Mouse (Mus musculus) kidney, postnatal 14 days (tissue): Measurements from ENCODE around the gene Fzr1.
A peak's percentile ranks its signal among the peaks of the same experiment; 100 is the strongest.

Experiments used
- DNase-seq: peaks from one replicate; pipeline ENCODE4 v3.0.0; 2022; ENCODE audit warnings: mixed read lengths

The Fzr1 gene

DNA sequence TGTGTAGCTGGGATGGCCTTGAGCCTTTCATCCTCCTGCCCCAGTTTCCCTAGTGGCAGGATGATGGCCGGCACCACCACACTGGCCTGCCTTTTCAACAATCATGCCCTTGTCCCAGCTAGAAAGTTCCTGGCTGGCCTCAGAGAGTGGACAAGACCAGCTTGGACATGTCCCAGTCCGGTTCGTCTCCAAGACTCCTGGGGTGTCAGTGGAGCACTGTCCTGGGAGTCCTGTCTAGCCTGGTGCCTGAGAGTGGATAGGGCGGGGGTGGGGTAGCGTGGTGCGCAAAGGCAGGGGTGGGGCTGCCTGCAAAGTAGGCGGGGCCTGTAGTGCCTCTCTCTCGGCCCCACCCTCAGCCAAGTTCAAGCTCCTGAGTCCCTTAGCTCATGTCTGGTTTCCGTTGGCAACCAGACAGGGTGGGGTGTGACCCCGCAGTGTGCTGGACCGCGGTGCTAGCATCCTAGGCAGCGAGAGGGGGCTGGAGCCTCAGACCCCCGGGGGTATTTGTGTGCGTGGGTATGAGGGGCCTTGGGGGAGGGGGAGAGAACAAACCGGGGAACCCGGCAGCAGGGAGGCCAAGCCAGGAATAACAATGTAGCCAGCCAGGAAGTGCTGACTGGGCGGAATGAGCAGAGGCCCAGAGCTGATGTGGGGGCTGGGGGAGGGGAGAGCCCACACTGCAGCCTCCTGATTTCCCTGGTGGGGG, 23.4 kb upstream of the Fzr1 start:
- DNase-seq: peak; percentile 90

DNA sequence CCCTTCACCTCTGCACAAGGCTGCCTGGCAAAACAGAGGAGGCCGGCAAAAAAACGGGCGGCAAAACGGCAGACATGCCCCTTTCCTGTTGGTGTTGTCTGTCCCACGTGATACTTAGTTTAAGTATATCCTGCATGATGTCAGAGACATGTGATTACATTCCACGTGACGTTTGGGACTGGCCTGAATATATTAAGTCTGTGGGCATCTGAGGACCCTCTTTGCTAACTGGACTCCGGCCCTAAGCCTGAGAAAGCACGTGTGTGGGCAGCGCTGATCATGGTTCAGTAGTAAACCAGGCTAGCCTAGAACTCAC, 22.8 kb upstream of the Fzr1 start:
- no peak for DNase-seq

DNA sequence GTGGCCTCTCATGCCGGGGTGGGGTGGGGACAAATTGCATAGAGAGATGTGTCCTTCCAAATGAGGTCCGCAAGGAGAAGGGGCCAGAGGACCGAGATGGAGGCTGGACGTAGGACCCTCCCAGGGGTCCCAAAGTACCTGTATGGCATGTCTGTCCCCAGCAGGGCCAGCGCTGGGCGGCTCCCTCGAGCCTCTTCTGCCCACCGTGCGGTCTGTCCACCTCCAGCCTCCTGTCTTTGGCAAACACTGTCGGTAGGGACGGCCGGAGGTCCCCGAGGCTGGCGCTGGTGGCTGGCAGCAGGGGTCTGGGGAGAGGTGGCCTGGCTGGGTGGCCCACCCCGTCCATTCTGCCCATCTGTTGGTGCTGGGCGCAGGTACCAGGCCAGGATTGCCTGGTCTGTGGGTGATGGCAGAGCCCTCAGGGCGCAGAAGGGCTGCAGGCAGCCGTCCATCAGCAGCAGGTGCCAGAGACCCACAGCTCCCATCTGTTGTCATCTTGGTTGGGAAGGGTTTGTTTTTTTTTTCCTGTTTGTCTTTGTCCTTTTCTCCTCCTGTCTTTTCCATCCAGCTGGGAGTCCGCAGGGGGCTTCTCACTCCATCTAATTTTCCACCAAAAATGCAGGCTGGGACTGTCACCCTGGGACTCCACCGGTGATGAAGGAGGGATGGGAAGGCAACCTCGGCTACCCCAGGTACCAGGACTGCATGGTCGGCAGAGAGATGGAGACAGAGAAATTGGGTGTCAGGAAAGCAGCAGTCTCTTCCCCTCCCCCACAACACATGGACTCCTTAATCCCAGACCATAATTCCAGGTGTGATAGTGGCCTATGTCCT, 22.3 kb upstream of the Fzr1 start:
- DNase-seq: no peak

DNA sequence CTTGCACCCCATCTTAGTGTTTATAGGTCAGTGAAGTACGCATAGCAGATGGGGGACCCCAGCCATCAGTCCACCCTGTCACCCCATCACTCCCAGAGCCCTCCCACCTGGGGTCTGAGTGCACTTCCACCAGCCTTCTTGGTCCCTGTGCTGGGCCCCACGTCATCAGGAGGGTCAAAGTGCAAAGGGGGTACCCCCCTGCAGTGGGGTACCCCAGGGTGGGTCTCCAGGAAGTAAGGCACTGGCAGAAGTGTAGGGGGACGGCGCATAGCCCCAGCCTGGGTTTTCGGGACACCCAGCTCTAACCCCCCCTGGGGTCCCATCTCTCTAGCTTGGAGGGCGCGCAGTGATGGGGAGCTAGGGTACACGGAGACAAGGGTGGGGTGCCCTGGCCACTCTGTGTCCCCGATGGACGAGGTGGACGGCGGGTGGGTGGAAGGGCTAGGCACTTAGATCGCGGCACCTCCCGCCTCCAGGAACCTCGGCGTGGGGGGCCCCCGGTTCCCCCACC, 21.5 kb upstream of the Fzr1 start:
- DNase-seq: no peak

DNA sequence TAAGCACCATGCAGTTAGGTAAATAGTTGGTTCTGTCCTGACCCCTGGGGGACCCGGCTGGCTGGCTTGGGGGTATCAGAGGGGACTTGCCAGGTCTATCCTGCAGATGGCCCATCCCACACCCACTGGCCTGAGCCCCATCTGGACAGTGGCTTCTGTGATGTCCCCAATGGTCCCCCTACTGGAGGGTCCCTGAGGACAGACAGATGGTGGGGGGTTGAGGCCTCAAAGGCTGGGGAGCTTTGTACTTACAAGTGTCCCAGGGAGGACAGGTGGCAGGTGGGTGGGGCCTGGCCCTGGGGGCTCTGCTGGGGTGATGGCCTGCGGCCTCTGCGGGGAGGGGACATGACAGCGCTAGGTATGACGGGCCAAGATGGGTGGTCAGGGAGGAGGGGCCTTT, 21.0 kb upstream of the Fzr1 start:
- DNase-seq: no peak

DNA sequence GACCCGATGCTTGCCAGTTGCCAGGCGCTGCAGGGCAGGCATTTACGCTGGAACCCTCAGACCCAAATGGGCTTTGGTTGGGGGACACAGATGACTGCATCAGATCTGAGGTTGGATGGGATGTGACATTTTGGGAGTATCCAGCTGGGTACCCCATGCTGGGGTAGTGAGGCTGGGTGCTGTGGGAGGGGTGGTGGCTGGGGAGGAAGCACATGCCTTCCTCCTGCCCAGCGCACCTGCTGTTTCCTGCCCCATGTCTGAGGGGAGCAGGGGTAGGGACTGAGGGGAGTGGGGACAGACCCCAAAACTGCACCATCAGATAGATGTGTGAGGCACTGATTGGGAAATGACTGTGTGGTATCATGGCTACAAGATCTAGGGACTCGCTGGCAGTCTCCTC, 18.4 kb upstream of the Fzr1 start:
- DNase-seq: no peak

DNA sequence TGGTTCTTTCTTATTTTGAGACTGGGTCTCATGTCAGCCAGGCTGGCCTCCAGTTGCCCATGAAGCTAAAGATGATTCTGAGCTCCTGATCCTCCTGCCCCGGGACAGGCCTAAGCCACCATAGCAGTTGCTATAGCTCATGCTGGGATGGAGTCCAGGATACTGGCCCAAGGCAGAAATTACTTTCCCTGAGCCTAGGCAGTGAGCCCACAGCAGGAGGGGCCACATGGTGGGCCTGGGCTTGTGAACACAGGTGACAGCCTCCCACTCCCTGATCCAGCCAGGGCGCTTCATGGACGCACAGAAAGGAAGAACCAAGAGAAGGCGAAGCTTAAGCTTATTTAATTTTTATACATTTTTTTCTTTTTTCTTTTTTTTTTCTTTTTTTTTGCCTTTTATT, 17.5 kb upstream of the Fzr1 start:
- no peak for DNase-seq

DNA sequence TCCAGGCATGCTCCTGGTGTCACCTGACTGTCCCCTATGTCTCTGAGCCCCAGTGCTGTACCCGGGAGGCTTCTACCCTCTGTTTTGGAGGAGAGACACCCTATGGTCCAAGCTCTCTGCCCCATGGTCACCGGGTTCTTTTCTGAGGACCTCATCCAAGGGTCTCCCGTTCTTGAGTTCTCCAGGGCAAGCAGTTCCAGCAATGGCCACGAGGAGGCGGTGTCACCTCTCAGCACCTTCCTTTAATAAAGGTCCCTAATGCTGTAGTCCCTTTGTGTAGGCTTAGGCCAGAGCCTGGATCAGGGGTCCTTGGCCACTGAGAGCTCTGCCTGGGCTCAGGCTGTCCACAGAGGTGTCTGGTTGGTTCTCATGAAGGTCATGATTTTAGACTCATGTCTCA, 16.8 kb upstream of the Fzr1 start:
- peak; percentile 77 for DNase-seq

DNA sequence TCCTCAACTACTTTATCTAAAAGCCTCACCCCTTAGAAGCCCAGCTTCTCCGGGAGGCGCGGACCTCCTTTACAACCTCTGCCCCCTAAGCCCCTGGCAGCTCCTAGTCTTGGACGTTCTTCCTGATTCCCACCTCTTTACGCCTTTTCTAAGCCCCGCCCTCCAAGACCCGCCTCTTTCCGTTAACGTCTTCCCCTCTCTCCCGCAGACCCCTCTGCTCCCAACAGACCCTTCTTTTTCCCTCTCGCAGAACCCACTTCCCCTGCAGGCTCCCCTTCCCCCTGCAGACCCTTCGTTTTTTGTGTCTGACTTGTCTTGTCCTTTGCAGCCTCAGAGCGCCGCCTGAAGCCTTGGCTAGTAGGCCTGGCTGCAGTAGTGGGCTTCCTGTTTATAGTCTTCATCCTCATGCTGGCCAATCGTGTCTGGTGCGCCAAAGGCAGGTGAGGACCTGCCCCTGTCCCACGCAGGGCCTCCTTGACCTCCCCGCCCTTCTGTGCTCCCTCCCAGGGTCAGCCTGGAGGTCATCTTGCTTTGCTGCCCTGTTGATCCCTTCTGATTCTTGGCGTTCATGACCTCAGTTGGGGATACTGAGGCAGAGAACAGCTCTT, 15.2 kb upstream of the Fzr1 start:
- DNase-seq: peak; percentile 66

DNA sequence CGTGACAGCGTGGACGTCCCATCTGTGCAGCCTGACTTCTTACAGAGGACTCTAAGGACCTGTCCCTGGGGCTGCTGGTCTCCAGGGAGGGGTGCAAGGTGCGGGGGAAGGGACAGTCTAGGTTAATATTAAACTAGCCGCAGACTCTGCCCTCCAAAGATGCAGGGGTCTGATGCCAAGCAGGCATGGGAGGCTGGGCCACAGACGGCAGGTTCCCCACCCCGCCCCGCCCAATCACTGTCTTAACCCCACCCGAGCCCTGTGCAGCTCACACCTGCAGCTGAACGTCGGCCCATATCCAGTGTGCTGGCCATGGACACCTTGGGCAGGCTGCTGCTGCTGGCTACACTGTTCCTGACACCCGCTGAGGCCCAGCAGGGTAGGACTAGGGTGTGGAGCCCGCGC, 14.5 kb upstream of the Fzr1 start, which contains the start of gene Smim24:
Smim24 (plus strand) TSS at position 271 of the 405 bp plus-strand sequence.
- DNase-seq: peak; percentile 82

DNA sequence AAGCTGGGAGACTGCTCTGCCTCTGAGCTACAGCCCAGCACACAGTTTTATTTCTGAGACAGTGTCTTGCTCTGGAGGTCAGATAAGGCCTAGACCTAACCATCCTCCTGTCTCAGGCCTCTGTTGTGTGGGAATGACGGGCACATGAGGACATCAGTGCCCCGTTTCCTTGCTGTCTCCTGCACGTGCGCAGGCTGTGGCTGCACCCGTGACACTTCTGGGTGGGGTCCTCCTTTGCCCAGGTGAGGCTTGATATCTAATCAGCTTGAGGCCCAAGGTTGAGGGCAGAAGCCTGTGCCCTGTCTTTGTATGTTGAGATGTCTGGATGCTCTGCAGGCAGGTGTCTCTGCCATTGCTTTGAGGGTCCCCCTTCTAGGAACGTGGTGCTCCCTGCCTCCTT, 14.0 kb upstream of the Fzr1 start:
- no peak for DNase-seq

DNA sequence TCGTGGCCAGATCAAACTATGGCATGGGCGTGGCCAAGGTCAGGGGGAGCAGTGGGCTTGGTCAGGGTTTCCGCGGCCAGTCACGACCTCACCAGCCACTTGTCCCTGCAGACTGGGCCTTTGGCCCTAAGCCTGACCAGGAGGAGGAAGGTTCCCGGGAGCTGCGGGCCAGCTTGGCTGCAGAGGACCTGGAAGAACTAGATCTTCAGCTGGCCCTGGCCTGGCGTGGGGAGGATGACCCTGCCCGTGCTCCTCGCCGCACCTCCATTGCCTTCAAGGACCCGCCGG, 12.3 kb upstream of the Fzr1 start:
- DNase-seq: no peak

DNA sequence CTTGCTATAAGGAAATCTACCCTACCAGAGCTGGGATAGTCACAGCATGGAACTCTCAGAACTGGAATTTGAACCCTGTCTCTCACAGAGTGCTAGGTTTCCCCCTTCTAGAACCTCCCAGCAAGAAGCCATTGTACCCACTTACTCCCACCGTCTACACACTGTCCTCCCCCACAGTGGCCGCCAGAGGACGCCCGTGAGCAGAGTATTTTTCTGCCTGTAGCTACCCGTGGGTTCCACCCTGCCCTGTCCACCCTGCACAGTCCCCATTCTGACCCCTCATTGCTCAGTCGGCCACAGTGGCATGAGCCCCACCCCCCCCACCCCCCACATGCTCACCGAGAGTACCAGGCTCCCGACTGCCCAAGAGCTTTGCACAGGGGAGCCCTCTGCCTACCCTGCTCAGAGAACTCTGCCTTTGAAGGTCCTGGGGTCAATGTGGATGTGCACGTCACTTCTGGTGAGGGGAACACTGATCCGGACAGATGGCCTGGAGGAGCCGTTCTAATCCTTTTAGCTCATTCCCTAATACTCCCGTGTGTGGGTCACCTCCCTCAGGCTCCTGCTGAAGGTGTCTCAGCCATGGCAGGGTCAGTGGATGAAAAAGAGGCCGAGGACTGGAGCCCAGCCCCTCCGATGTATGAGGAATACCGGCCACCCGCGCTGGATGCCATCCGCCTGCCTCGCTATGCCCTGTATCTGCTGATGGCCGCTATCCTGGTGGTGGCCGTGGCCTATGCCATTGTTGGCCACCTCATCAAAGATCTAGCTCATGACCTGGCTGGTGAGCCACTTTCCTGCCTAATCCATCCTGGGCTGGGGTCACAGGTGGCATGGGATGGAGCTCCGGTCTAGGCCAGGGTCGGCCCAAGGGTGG, 11.7 kb upstream of the Fzr1 start:
- peak; percentile 81 for DNase-seq

DNA sequence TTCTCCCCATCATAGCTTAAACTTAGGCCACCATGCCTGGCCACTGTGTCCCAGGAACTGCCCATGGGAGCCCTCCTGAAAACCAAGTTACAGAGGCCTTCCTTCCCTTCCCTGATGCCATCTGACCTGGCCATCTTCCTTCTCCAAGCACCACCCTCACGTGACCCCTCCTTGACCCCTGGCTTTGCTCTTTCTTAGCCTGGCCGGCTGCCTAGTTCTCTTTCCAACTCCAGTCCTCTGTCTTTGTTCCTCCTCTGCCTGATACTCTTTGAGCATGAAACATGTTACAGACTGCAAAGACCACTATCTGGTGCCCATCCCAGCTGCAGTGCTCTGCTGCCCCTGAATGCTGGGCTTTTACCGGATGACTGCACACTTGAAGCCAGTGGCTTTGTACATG, 11.1 kb upstream of the Fzr1 start:
- peak; percentile 58 for DNase-seq

DNA sequence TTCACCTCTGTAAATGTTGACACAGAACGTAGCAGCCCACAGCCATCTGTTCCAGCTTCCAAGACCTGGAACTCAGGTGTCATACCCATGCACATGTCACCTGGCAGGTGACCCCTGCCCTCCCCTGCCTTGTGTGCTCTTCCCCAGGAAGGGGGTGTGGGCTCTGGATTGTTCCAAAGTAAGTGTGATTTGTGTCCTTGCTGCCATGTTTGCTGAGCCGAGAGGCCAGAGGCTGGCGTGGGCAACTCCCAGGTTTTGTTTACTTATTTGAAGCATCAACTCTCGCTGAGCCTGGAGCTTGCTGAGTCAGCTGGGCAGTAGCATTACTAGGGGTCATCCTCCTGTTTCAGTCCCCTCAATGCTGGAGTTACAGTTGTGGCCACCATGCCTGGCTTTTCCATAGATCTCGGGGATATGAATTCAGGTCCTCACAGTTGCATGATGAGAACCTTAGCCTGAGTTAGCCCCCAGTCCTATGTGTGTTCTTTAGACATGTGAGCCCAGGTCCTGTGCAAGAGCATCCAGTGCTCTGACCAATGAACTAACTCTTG, 10.3 kb upstream of the Fzr1 start, which contains the start of gene Gm48552:
Gm48552 (plus strand) TSS at position 501 of the 551 bp plus-strand sequence.
- DNase-seq: no peak

DNA sequence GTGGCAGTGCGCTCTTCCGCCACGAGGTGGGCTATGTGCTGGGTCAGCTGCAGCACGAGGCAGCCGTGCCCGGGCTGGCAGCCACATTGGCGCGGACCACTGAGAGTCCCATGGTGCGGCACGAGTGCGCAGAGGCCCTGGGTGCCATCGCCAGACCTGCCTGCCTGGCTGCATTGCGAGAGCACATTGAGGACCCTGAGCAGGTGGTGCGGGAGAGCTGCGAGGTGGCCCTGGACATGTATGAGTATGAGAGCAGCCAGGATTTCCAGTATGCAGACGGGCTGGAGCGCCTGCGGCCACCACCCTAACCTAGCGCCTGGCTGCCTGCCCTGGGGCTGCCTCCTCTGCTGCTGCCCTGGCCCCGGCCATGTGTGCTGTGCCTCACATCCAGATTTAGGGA, 9.4 kb upstream of the Fzr1 start:
- no peak for DNase-seq

DNA sequence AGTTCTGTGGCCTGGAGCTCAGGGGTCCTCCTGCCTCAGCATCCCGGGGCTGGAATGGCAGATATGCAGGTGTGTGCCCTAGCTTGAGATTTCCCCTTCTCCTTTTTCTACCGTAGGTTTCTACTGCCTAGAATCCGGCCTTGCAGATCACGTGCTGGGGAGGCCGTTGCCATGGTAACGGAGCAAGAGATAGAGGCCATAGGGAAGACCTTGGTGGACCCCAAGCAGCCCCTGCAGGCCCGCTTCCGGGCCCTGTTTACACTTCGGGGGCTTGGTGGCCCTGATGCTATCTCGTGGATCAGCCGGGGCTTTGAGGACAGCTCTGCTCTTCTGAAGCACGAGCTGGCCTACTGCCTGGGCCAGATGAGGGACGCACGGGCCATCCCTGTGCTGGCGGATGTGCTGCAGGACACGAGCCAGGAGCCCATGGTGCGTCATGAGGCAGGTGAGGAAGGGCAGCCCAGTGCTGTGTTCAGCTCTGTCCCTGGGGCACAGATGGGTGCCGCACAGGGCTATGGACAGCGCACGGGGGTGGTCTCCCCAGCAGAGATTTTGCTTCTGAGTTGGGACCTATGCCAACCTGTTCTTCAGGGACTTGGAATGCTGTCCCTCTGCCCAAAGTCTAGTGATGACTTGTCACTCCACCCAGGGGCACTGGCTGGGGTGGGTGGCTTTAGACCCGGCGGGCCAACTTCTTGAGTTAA, 7.4 kb upstream of the Fzr1 start:
- DNase-seq: no peak

DNA sequence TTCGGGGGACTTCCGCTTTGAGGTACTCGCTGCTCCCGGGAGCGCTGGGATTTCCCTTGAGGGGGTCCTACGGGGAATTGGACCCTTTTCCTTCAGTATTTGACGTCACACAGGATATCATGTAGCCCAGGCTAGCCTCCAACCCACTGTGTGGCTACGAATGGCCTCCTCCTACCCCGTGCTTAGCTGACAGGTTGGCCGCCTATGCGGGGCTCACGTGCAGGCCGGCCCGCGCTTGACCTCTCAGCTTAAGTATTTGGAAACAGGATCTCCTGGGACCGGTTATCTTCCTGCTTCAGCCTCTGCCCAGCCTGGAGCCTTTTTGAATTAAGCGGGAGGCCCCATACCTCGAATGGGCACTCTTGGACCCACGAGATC, 6.3 kb upstream of the Fzr1 start:
- DNase-seq: no peak

DNA sequence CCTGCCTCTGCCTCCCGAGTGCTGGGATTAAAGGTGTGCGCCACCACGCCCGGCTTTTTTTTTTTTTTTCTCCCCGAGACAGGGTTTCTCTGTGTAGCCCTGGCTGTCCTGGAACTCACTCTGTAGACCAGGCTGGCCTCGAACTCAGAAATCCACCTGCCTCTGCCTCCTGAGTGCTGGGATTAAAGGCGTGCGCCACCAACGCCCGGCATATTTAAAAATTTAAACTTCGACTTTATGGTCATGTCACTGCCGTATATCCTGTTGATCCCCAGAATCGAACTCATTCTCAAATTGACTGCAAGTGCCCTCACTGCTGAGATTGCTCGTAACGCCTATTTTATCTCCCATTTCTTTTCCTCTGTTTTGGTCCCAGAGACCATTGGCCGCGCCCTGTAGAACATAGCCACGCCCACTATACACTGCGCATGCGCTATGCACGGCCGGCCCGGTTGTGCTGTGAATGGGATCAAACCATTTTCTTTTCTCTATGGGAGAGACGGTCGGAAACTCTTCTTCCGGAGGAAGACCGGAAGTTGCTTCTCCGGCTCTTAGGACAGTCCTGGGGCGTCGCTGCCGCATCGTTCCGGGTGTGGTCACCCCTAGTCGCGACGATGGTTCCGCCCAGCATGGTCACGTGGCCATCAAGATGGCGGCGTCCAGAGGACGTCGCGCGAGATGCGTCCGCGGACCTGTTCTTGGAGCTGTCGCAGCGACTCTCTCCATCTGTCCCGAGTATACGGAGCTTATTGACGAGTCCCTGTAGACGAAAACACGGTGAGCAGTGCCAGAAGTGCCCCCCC, 5.7 kb upstream of the Fzr1 start, which contains the start of the genes Dohh and Gm48551:
Dohh (plus strand) TSS at position 627 of the 803 bp plus-strand sequence.
Gm48551 (plus strand) TSS at position 665 of the 803 bp plus-strand sequence.
- DNase-seq: peak; percentile 99

DNA sequence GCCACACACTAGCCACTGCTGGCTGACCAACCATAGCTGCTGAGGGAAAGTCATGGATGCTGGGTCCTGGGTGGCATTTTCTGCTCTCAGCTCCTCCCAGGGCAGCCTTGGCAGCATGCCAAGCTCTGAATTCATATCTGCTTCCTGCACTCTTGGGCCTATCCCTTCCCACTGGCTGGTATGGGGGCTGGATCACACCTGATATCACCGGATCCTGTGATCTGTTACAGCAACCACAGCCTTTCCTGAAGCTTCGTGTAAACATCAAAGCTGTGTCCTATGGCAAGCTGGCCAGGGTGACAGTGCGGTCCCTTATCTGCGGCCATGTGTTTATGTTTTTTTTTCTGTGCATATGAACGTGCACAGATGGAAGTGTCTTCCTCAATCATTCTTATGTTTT, 3.7 kb upstream of the Fzr1 start:
- DNase-seq: no peak

DNA sequence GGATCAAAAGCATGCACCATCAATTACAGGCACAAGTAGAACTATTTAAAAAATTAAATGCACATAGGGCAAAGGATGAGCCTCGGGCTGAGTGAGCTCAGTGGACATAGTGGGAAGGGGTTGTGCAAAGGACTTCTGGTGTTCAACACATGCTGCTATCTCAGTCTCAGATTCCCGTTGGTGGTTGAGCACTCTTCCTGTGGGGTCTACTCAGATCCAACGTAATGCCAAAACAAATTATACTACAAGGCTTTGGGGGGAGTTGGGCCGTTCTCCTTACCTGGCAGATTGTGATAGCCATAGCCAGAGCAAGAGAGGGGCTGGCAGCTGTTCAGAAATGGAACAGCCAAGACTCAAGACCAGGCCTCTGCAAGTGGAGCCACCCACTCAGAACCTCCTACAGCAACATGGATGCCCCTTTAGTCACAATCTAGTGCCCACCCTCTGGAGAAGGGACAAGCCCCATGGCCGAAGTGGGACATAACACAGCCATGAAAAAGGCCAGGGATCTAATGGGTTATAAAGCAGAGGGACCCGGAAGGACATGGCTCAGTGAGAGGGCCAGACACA, 1.6 kb upstream of the Fzr1 start:
- no peak for DNase-seq
